ENCODE assay signal across 12 mouse cellular contexts in genomic region chr1:72414133-72414532, GRCm38 (mm10).
DNase-seq lines count a peak whose midpoint lies in the region; ATAC-seq and TF ChIP-seq lines count a peak whose summit lies in the region.
"Had no signal": no experiment of that assay in that cellular context is flagged by ENCODE, and none has a peak within 500 bp of the region (broad histone marks: within the 10 kb centered on the region; RNA-seq: fewer than 3 reads in every experiment).

No protein-coding gene starts in this region.

- H3K9ac ChIP-seq in hindbrain, embryonic 11.5 days (ENCODE audit: low read depth, low read length): no peak overlapping the region; the same call in 1 of the 2 replicates
- H3K9ac ChIP-seq: limb, embryonic 12.5 days had no signal

- peaks cover 8% of the 10 kb centered on the region for H3K4me1 ChIP-seq in hindbrain, embryonic 11.5 days (replicated peaks; ENCODE audit: control insufficient read depth, insufficient read depth, low read length)

- no peak overlapping the region for H3K4me2 ChIP-seq in hindbrain, embryonic 11.5 days (replicated peaks; ENCODE audit: low read depth, low read length)
- H3K4me2 ChIP-seq: limb, embryonic 12.5 days had no signal

- no peaks in the 10 kb centered on the region for H3K27me3 ChIP-seq in hindbrain, embryonic 11.5 days (ENCODE audit: control insufficient read depth, insufficient read depth, low read length)
- H3K27me3 ChIP-seq: CH12.LX; limb, embryonic 12.5 days had no signal

- H3K9me3 ChIP-seq in hindbrain, embryonic 11.5 days (ENCODE audit: control insufficient read depth, low read length): no peaks in the 10 kb centered on the region
- H3K9me3 ChIP-seq: limb, embryonic 12.5 days had no signal

- TF ChIP-seq CTCF in gastrocnemius, adult 2 months (IDR thresholded peaks at IDR 0.05): no peak

- peak overlapping the region; percentile 70 for H3K27ac ChIP-seq in hindbrain, embryonic 11.5 days (ENCODE audit: low read depth, low read length)
- H3K27ac ChIP-seq in gastrocnemius, adult 2 months: no peak overlapping the region
- H3K27ac ChIP-seq: limb, embryonic 12.5 days had no signal

- H3K4me3 ChIP-seq in hindbrain, embryonic 11.5 days (ENCODE audit: low read depth, low read length): no peak overlapping the region
- H3K4me3 ChIP-seq in gastrocnemius, adult 2 months: no peak overlapping the region
- H3K4me3 ChIP-seq: limb, embryonic 12.5 days had no signal

- peak; percentile 41; the same call in 1 of the 2 replicates for ATAC-seq in hindbrain, embryonic 11.5 days (ENCODE audit: low FRiP score)
- ATAC-seq: inflammation-experienced regulatory T-cells, adult 6 months had no signal

- WGBS in hindbrain, embryonic 11.5 days: 45% methylated on average over 8 of the region's 8 CpGs

- H3K36me3 ChIP-seq in hindbrain, embryonic 11.5 days (ENCODE audit: control insufficient read depth, insufficient read depth, low read length): no peaks in the 10 kb centered on the region
- H3K36me3 ChIP-seq: limb, embryonic 12.5 days had no signal

- peak; percentile 28 for DNase-seq in retina, embryonic 14.5 days (ENCODE audit: low spot score)
- DNase-seq in retina, postnatal 1 day: no peak
- peak; percentile 23 for DNase-seq in hindbrain, embryonic 11.5 days (ENCODE audit: low spot score)
- DNase-seq in mesoderm, embryonic 11.5 days (ENCODE audit: low read depth, low spot score): peak; percentile 29
- no peak for DNase-seq in adrenal gland, postnatal 4 days (ENCODE audit: low spot score in 2 of 2)
- DNase-seq in heart, postnatal 10 days: no peak
- DNase-seq in gastrocnemius, adult 2 months: no peak
- DNase-seq: kidney, postnatal 4 days; lung, adult 2 months had no signal

- intact Hi-C loops in heart, postnatal 10 days (cut with DNase I): no loop called here
- intact Hi-C loops in gastrocnemius, adult 2 months (cut with DNase I): no loop called here

Comparison
In these comparisons a context has a peak if more than half of its experiments do, and no peak if none do; other contexts are left out.
1. DNase-seq: peak in retina, embryonic 14.5 days (single experiment), hindbrain, embryonic 11.5 days (single experiment) and mesoderm, embryonic 11.5 days (single experiment); none in retina, postnatal 1 day (single experiment), adrenal gland, postnatal 4 days (0 of 2), heart, postnatal 10 days (0 of 2) and gastrocnemius, adult 2 months (single experiment).